Mouse (Mus musculus) kidney, adult 2 months (tissue): ENCODE results near the gene Fam122a. TPM values are rescaled to one million over a fixed set of nuclear protein-coding genes. Genes with fewer than 3 reads are reported as not detected.

Source experiments
- DNase-seq: peaks from one replicate; pipeline ENCODE4 v3.0.0; 2021
- H3K27ac ChIP-seq: fragments of 200-500 bp; 2 replicates; pipeline ENCODE4 v1.5.1; 2012; ENCODE audit warnings: low read depth, low read length, control low read depth, inconsistent platforms; ENCODE audit not compliant: insufficient read depth
- H3K27me3 ChIP-seq: fragments of 200-500 bp; replicated peaks from 2 replicates; pipeline ENCODE4 v1.6.1; 2012; ENCODE audit warnings: mild to moderate bottlenecking, moderate library complexity, low read length, inconsistent platforms; ENCODE audit not compliant: control insufficient read depth, insufficient read depth
- H3K36me3 ChIP-seq: fragments of 200-500 bp; 2 replicates; pipeline ENCODE4 v1.6.1; 2012; ENCODE audit warnings: mild to moderate bottlenecking, moderate library complexity, low read length, inconsistent platforms; ENCODE audit not compliant: control insufficient read depth, insufficient read depth
- H3K4me1 ChIP-seq: fragments of 200-500 bp; 2 replicates; pipeline ENCODE4 v1.6.1; 2011; ENCODE audit warnings: low read length; ENCODE audit not compliant: control insufficient read depth, insufficient read depth
- H3K4me3 ChIP-seq: fragments of 200-500 bp; 2 replicates; pipeline ENCODE4 v1.5.1; 2011; ENCODE audit warnings: mild to moderate bottlenecking, low read depth, low read length, control low read depth; ENCODE audit not compliant: insufficient read depth
- CTCF ChIP-seq: fragments of 200-500 bp; conservative IDR thresholded peaks from 2 replicates; pipeline ENCODE4 v1.5.1; 2011; ENCODE audit warnings: low read depth, mild to moderate bottlenecking, control low read depth, low read length, moderate library complexity, mixed read lengths; ENCODE audit not compliant: insufficient read depth, insufficient read length
- POLR2A ChIP-seq: fragments of 200-500 bp; IDR thresholded peaks from one replicate; pipeline ENCODE4 v1.6.1; 2011; ENCODE audit warnings: low read depth, low read length, control low read depth
- WGBS: fragments of 180-500 bp; shearing (Covaris S2); methylation state at CpG from one replicate; pipeline ENCODE4 v1.1.7; 2018; 5-methylcytosine and 5-hydroxymethylcytosine counted together
- polyA plus RNA-seq: library from polyadenylated mRNA; depleted of rRNA; stranded (reverse); fragments of >200 nt; gene quantifications from 2 replicates; pipeline ENCODE4 v1.2.3, GENCODE M21; 2012

The Fam122a gene
- polyA plus RNA-seq, 1 experiment = 31.3 TPM

DNA sequence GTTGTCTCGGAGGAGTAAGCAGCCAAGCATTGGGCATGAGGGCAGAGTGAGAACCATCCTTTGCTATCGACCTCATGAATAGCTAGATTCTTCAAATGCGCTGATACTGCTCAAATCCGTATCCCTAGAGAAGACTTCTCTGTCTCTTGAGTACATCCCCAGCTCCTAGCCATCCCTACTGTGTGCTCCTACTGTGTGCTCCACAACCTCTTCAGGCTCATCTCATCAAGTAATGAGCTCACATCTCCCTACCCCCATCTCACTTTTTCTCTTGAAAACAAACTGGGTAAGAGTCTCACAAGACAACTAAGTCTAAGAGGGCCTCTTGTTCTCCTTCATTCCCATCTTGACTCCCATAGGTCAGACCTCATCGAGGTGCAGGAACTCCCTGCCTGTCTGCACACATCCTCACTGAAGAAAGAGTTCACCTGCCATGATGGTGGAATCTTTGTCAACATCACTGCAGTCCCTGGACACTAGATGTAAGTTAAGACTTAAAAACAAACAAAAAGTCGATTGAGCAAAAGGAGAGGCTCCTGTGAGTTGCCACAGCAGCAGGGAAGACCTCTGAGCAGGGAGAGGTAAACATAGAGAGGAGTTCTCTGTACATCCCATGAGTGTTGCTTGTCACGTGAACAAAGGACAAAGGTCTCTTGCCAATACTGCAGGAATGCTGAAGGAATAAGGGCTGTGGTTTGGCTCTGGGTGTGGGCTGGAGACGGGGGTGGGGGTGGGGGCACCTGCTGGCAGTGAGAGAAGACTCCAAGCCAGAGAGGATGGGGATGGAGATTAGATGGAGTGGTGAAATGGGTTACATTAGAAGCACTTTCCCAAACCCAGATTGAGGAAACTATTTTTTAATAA is 9.5 kb upstream of the Fam122a start:
- TF ChIP-seq CTCF (no peak), POLR2A (no peak)
- Histone ChIP-seq H3K27me3 (no peaks in the 10 kb centered on the region), H3K4me3 (no peak overlapping the region), H3K4me1 (no peaks in the 10 kb centered on the region), H3K36me3 (no peaks in the 10 kb centered on the region), H3K27ac (no peak overlapping the region)
- no peak for DNase-seq
- WGBS = 76% methylated on average over 8 of the region's 8 CpGs

DNA sequence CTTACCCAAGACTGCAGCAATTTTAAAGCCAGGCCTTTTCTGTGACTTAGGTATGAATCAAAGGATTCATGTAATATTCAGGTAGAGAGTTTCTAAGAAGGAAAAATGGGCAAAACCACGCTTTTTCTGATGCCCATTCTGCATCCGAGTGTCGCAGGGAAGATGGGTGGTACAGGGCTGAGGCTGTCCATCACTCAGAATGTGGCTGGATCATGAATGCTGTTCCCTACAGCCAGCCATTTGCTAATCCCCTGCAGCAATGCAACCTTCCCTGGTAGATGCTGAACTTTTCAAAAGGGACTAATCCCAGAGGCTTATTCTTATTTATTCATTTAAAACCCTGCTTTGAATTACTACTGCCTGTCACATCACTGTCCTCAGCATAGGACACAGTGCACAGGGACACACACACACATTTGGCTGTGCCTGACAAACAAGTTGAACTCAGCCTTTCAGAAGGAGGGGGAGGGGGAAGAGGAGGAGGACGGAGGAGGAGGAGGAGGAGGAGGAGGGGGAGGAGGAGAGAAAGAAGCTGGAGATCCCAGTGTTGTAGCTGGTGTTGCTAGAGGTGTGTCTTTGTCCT is 7.5 kb upstream of the Fam122a start:
- H3K27ac ChIP-seq = no peak overlapping the region
- no peaks in the 10 kb centered on the region for H3K27me3 ChIP-seq
- TF ChIP-seq POLR2A (no peak), CTCF (no peak)
- no peak for DNase-seq
- H3K4me3 ChIP-seq = no peak overlapping the region
- H3K36me3 ChIP-seq = no peaks in the 10 kb centered on the region
- H3K4me1 ChIP-seq = no peaks in the 10 kb centered on the region
- WGBS = 81% methylated on average over 4 of the region's 4 CpGs

DNA sequence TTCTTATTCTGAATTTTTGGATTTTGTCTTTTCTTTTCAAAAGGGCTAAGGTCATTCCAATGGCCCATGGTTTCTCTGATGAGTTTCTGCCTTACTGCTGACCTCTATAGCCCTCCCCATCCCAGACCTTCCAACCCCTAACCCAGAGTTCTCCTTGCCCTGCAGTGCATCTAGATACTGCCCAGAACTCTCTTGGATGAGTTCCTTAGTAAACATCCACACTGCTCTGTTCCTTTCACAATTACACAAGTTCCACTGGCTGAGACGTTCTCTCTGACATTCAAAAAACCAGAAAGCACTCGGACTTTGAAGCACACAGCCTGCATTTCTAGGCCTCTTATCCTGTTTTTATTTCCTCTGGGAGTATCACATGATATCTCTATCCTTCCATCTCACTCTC is 3.8 kb upstream of the Fam122a start:
- Histone ChIP-seq H3K27me3 (no peaks in the 10 kb centered on the region), H3K4me3 (no peak overlapping the region), H3K4me1 (no peaks in the 10 kb centered on the region; the same call in 1 of the 2 replicates), H3K36me3 (no peaks in the 10 kb centered on the region), H3K27ac (no peak overlapping the region)
- TF ChIP-seq CTCF (no peak), POLR2A (no peak)
- 53% methylated on average over 2 of the region's 2 CpGs for WGBS
- DNase-seq = no peak

DNA sequence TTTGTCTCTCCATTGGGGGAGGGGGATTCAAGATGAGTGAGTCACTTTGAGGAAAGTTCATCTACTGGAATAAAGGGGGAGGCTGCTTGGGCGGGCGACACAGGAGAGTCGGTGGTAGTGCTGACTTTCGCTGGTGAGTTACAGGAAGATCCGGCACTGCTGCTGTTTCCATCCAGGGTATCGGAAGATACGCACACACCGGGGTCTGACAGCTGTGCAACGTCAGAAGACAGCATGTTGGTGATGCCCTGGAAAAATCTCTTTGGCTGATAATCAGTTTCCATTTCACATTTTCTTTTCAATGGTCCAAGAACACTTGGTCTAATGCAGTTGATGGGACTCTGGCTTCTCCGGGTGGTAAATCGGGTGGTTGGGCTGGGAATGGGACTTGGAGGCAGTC is 695 bp downstream of the Fam122a start:
- WGBS = under 1% methylated on average over 11 of the region's 11 CpGs
- no peaks in the 10 kb centered on the region; the same call in 1 of the 2 replicates for H3K27me3 ChIP-seq
- TF ChIP-seq CTCF (no peak), POLR2A (no peak)
- no peaks in the 10 kb centered on the region; the same call in 1 of the 2 replicates for H3K4me1 ChIP-seq
- H3K36me3 ChIP-seq = no peaks in the 10 kb centered on the region
- peak overlapping the region; percentile 100 for H3K4me3 ChIP-seq
- peak; percentile 19 for DNase-seq
- H3K27ac ChIP-seq = peak overlapping the region; percentile 86

DNA sequence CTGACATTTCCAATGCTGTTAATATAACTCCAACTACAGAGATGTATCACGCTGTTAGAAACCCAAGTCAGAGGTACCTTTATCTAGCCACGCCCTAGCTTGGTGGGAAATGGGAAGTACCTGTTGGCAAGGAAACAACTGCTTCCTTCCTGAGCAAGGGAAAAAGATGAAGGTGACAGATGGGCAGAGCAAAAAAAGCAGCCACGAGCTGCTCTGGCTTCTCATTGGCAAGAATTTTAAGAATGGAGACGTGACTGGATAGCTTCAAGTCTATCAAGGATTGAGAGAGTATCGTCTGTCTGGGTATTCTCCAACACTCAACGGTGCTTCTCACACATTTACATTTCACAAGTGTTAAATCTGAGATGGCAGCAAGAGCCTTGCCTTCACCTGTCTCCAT is 1.9 kb downstream of the Fam122a start:
- H3K36me3 ChIP-seq = no peaks in the 10 kb centered on the region
- no peaks in the 10 kb centered on the region; the same call in 1 of the 2 replicates for H3K4me1 ChIP-seq
- no peaks in the 10 kb centered on the region; the same call in 1 of the 2 replicates for H3K27me3 ChIP-seq
- no peak overlapping the region for H3K4me3 ChIP-seq
- TF ChIP-seq POLR2A = no peak
- no peak for TF ChIP-seq CTCF
- DNase-seq = no peak
- no peak overlapping the region for H3K27ac ChIP-seq
- 73% methylated on average over 6 of the region's 6 CpGs for WGBS

DNA sequence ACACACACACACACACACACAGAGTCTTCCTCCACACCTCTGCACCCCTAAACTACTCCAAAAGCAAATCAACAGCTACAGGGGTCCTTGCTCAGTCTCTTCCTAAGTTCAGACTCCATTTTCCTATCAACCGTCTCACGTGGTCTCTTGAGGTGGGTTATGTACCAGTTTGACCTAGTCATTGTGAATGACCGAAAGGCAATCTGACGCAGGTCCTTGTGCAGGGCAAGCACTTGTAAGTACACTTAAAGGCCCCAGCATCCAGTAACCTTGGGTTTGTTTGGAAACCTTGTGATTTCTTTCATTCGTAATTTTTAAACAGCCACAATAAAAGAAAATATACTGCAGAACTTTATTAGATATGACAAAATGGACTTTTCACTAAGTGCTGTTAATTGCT is 4.6 kb downstream of the Fam122a start:
- H3K36me3 ChIP-seq = no peaks in the 10 kb centered on the region
- no peak overlapping the region for H3K27ac ChIP-seq
- H3K4me1 ChIP-seq = peaks cover 4% of the 10 kb centered on the region
- WGBS = 92% methylated on average over 5 of the region's 5 CpGs
- no peaks in the 10 kb centered on the region; the same call in 1 of the 2 replicates for H3K27me3 ChIP-seq
- DNase-seq = no peak
- H3K4me3 ChIP-seq = no peak overlapping the region
- TF ChIP-seq POLR2A (no peak), CTCF (no peak)

DNA sequence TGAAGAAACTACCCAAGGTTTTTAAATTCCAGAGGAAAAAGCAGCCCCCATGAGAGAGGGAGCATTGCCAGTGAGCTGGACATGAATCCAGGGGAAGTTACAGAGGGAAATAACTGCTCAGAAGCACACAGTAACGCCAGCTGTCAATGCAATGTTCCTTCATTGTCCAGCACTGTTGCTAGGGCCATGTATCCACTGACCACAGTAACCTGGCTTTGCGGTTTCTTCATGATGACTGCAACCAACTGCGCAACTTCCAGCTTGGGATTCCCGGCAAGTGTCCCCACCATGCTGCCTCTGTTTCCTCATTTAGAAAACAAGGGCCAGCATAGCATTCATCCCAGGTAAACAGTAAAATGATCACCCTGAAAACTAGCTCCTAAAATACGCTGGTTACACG is 5.6 kb downstream of the Fam122a start:
- 89% methylated on average over 6 of the region's 6 CpGs for WGBS

More for the DNA sequence above, 5.6 kb downstream of the Fam122a start:
- DNase-seq = no peak
- no peaks in the 10 kb centered on the region for H3K36me3 ChIP-seq
- H3K4me1 ChIP-seq = peaks cover 4% of the 10 kb centered on the region
- H3K4me3 ChIP-seq = no peak overlapping the region
- no peak for TF ChIP-seq CTCF
- TF ChIP-seq POLR2A = no peak
- H3K27ac ChIP-seq = no peak overlapping the region
- no peaks in the 10 kb centered on the region; the same call in 1 of the 2 replicates for H3K27me3 ChIP-seq
